Mouse (Mus musculus) left cerebral cortex, postnatal 25 days (tissue): ENCODE measurements around the gene Abhd12. TPM values are rescaled to one million over a fixed set of nuclear protein-coding genes. Genes with fewer than 3 reads are reported as not detected.

Experiments used
- total RNA-seq, 2 experiments: library from RNA; stranded (reverse); gene quantifications; 2 replicates each; pipeline ENCODE4 v1.2.3; 2021

Abhd12 gene
- total RNA-seq, 2 experiments from 2014 or later: 300 to 308 TPM

Other genes starting within 250 kb of the Abhd12 start
- 10 to 100 TPM; 16.5 to 20.4 TPM for gene Acss1, start 236.2 kb downstream of the Abhd12 start, total RNA-seq
- gene Vsx1, start 215.4 kb downstream of the Abhd12 start, total RNA-seq: not detected
- 10 to 100 TPM; 49.3 to 53.1 TPM for gene Entpd6, start 155.7 kb downstream of the Abhd12 start, total RNA-seq
- 100 to 1,000 TPM; 112 to 116 TPM for gene Pygb, start 118.0 kb downstream of the Abhd12 start, total RNA-seq
- 1 to 10 TPM; 1.2 to 1.4 TPM for gene Gins1, start 659 bp upstream of the Abhd12 start, total RNA-seq
- 1 to 10 TPM; 5.2 to 5.9 TPM for gene Ninl, start 134.6 kb upstream of the Abhd12 start, total RNA-seq
- gene Nanp, start 134.7 kb upstream of the Abhd12 start, total RNA-seq: 10 to 100 TPM; 25.1 to 31.1 TPM
- gene Gm14151, start 187.6 kb upstream of the Abhd12 start, total RNA-seq: not detected
- not detected for gene Gm14147, start 193.5 kb upstream of the Abhd12 start, total RNA-seq